Mouse (Mus musculus) limb, embryonic 14.5 days (tissue): ENCODE results near the gene Lin28a. TPM values are rescaled to one million over a fixed set of nuclear protein-coding genes. Genes with fewer than 3 reads are reported as not detected.

Source experiments
- ATAC-seq: fragments of 200-750 bp; cut with Nextera tagmentation; 2 replicates; pipeline ENCODE4 v1.8.0; 2017; ENCODE audit warnings: low read depth, moderate number of reproducible peaks, moderate TSS enrichment; ENCODE audit not compliant: low FRiP score
- DNase-seq: peaks from one replicate; pipeline ENCODE4 v3.0.0-alpha.2; 2015; ENCODE audit warnings: low spot score
- H3K27ac ChIP-seq: fragments of 300-500 bp; sonication (generic); replicated peaks from 2 replicates; pipeline ENCODE4 v1.5.1; 2014; ENCODE audit warnings: low read depth, mild to moderate bottlenecking, low read length, moderate library complexity, mixed read lengths
- H3K27me3 ChIP-seq: fragments of 300-500 bp; sonication (generic); 2 replicates; pipeline ENCODE4 v1.6.1; 2014; ENCODE audit warnings: low read length, mixed read lengths; ENCODE audit not compliant: control insufficient read depth, insufficient read depth
- H3K36me3 ChIP-seq: fragments of 300-500 bp; sonication (generic); 2 replicates; pipeline ENCODE4 v1.6.1; 2014; ENCODE audit warnings: mild to moderate bottlenecking, low read length, moderate library complexity, mixed read lengths; ENCODE audit not compliant: control insufficient read depth, insufficient read depth
- H3K4me1 ChIP-seq: fragments of 300-500 bp; sonication (generic); 2 replicates; pipeline ENCODE4 v1.6.1; 2014; ENCODE audit warnings: antibody characterized with exemption, low read length, mixed read lengths; ENCODE audit not compliant: control insufficient read depth, insufficient read depth
- H3K4me2 ChIP-seq: fragments of 300-500 bp; sonication (generic); replicated peaks from 2 replicates; pipeline ENCODE4 v1.6.1; 2014; ENCODE audit warnings: low read depth, mild to moderate bottlenecking, low read length, moderate library complexity; ENCODE audit not compliant: severe bottlenecking
- H3K4me3 ChIP-seq: fragments of 300-500 bp; sonication (generic); replicated peaks from 2 replicates; pipeline ENCODE4 v1.5.1; 2014; ENCODE audit warnings: low read length
- H3K9ac ChIP-seq: fragments of 300-500 bp; sonication (generic); 2 replicates; pipeline ENCODE4 v1.6.1; 2014; ENCODE audit warnings: mild to moderate bottlenecking, low read depth, low read length, moderate library complexity; ENCODE audit not compliant: severe bottlenecking
- H3K9me3 ChIP-seq: fragments of 300-500 bp; sonication (generic); 2 replicates; pipeline ENCODE4 v1.6.1; 2016; ENCODE audit warnings: low read length; ENCODE audit not compliant: control insufficient read depth
- POLR2A ChIP-seq: fragments of 200-500 bp; IDR thresholded peaks from 2 replicates; pipeline ENCODE4 v1.8.0; 2012; ENCODE audit warnings: inconsistent platforms, mild to moderate bottlenecking, moderate library complexity, borderline replicate concordance; ENCODE audit not compliant: insufficient read depth, insufficient read length; ENCODE audit errors: extremely low read depth
- WGBS: fragments of 180-500 bp; shearing (Covaris S2); extraction: QIAGEN DNeasy Blood & Tissue Kit; methylation state at CpG from one replicate; pipeline ENCODE4 v1.1.7; 2014; 5-methylcytosine and 5-hydroxymethylcytosine counted together
- polyA plus RNA-seq, 2 experiments: library from polyadenylated mRNA; depleted of rRNA in 1 of 2; stranded (reverse) in 1 of 2; unstranded in 1 of 2; fragments of >200 nt; fragmentation: Nextera tagmentation in 1 of 2; extraction: Ambion mirVana in 1 of 2; gene quantifications; 2 replicates each; pipeline versions ENCODE4 v1.2.1 to v1.2.3; 2012 to 2014

The Lin28a gene
- polyA plus RNA-seq, 2 experiments, result 0.11 TPM; not detected in 1

DNA sequence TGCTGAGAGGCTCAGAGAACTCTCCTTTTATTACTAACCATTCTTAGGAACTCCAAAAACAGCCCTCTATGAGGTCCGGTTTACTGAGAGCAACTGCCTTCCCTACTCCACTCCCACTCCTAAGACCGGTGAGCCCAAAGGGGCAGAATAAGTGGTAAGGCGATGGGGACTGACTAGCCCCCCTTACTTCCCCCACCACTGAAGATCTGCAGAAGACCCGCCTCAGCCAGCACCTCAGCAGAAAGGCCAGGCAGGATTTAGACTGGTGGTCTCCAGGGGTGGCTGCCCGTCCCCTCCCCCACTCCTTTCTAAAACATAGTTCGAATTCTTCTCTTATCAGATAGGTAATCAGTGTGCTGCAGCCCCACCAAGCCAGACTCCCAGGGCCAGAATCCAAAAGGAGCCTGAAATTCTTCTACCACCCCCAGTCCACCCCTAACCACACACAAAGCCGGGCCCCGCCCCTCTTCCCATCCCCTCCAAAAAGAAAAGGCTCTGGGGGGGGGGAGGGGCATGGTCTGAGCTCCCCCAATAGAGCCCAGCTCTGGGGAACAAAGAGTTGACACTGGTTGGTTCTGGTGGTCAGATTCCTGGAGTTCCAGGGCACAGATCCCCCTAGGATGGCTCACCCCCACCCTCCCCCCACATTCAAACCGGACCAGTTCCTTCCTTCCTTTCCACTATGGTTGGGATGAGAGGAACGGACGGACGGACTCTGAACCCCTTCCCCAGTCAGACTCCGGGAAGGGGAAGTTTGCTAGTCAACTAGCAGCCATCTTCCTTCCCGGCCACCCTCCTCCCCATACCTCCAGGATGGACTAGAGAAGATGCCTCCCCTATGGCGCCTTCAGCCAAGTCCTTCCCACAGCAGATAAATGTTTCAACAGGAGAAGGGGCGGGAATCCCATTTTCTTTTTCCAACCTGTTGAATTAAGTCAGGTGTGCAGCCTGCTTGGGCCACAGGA, 6.9 kb downstream of the Lin28a start:
- H3K4me2 ChIP-seq, result no peak overlapping the region

GRCm38 (mm10) chr4:134009709-134010108, 8.9 kb downstream of the Lin28a start:
- Histone ChIP-seq H3K27me3 (no peaks in the 10 kb centered on the region), H3K4me1 (no peaks in the 10 kb centered on the region), H3K9me3 (no peaks in the 10 kb centered on the region), H3K4me3 (no peak overlapping the region), H3K36me3 (no peaks in the 10 kb centered on the region), H3K9ac (no peak overlapping the region), H3K27ac (no peak overlapping the region), H3K4me2 (no peak overlapping the region)
- DNase-seq (no peak), ATAC-seq (no peak)
- WGBS, result 70% methylated on average over 6 of the region's 6 CpGs
- no peak for TF ChIP-seq POLR2A

More for the DNA sequence above, 6.9 kb downstream of the Lin28a start:
- TF ChIP-seq POLR2A, result no peak
- Histone ChIP-seq H3K9me3 (no peaks in the 10 kb centered on the region), H3K27me3 (no peaks in the 10 kb centered on the region), H3K4me3 (no peak overlapping the region), H3K4me1 (no peaks in the 10 kb centered on the region), H3K36me3 (no peaks in the 10 kb centered on the region), H3K9ac (no peak overlapping the region), H3K27ac (no peak overlapping the region)
- no peak for DNase-seq
- 25% methylated on average over 16 of the region's 16 CpGs for WGBS
- ATAC-seq, result no peak

DNA sequence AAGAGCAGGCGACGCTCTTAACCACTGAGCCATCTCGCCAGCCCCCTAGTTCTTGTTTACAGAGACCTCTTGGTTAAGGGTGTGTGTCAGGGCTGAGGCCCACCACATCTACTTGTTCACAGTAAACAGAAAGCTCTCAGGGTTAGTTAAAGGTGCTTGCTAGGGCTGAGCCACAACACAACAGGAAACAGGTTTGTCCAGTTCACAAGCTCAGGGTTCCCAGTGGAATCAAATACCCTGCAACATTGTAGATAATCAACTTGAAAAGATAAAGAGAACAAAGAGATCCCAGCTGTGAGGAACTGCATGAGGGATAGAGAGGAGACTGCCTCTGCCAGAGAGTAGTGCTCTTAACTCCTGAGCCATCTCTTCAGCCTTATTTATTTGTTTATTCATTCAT, 11.8 kb downstream of the Lin28a start:
- TF ChIP-seq POLR2A, result no peak
- ATAC-seq (no peak), DNase-seq (no peak)
- H3K4me3 ChIP-seq, result no peak overlapping the region
- no peak overlapping the region for H3K27ac ChIP-seq
- no peak overlapping the region for H3K4me2 ChIP-seq
- H3K9me3 ChIP-seq, result no peaks in the 10 kb centered on the region
- H3K4me1 ChIP-seq, result no peaks in the 10 kb centered on the region
- H3K36me3 ChIP-seq, result no peaks in the 10 kb centered on the region
- WGBS, result 89% methylated on average over 3 of the region's 3 CpGs
- no peaks in the 10 kb centered on the region for H3K27me3 ChIP-seq
- H3K9ac ChIP-seq, result no peak overlapping the region

GRCm38 (mm10) chr4:134005581-134006358, 12.9 kb downstream of the Lin28a start:
- DNase-seq, result no peak
- no peak overlapping the region for H3K4me2 ChIP-seq
- no peaks in the 10 kb centered on the region for H3K9me3 ChIP-seq
- H3K27ac ChIP-seq, result no peak overlapping the region
- no peak overlapping the region for H3K9ac ChIP-seq
- no peaks in the 10 kb centered on the region for H3K27me3 ChIP-seq
- 86% methylated on average over 12 of the region's 12 CpGs for WGBS
- TF ChIP-seq POLR2A, result no peak
- no peaks in the 10 kb centered on the region for H3K4me1 ChIP-seq
- no peak for ATAC-seq
- no peak overlapping the region for H3K4me3 ChIP-seq
- no peaks in the 10 kb centered on the region for H3K36me3 ChIP-seq

GRCm38 (mm10) chr4:134002903-134003302, 15.7 kb downstream of the Lin28a start:
- H3K27ac ChIP-seq, result no peak overlapping the region
- H3K36me3 ChIP-seq, result peaks cover 4% of the 10 kb centered on the region; the same call in 1 of the 2 replicates
- H3K4me3 ChIP-seq, result no peak overlapping the region
- no peaks in the 10 kb centered on the region for H3K27me3 ChIP-seq
- no peak for TF ChIP-seq POLR2A
- no peaks in the 10 kb centered on the region for H3K9me3 ChIP-seq
- H3K4me1 ChIP-seq, result no peaks in the 10 kb centered on the region
- DNase-seq, result no peak
- H3K9ac ChIP-seq, result no peak overlapping the region
- whole genome bisulfite sequencing, result 58% methylated on average over 5 of the region's 5 CpGs
- H3K4me2 ChIP-seq, result no peak overlapping the region
- no peak for ATAC-seq
